ENCODE assay signal across 21 mouse cellular contexts in genomic region chr8:108942686-108943085, GRCm38 (mm10).
DNase-seq lines count a peak whose midpoint lies in the region; ATAC-seq and TF ChIP-seq lines count a peak whose summit lies in the region.
"Had no signal": no experiment of that assay in that cellular context is flagged by ENCODE, and none has a peak within 500 bp of the region (broad histone marks: within the 10 kb centered on the region; RNA-seq: fewer than 3 reads in every experiment).

No protein-coding gene starts in this region.

- H3K36me3 ChIP-seq in hindbrain, embryonic 11.5 days (ENCODE audit: control insufficient read depth, insufficient read depth, low read length): peaks cover 18% of the 10 kb centered on the region
- peaks cover 81% of the 10 kb centered on the region for H3K36me3 ChIP-seq in hindbrain, embryonic 10.5 days
- H3K36me3 ChIP-seq in forebrain, embryonic 14.5 days (ENCODE audit: control insufficient read depth, insufficient read depth, low read length): peaks cover 19% of the 10 kb centered on the region
- H3K36me3 ChIP-seq in hindbrain, embryonic 14.5 days (replicated peaks; ENCODE audit: control insufficient read depth, insufficient read depth): peaks cover 40% of the 10 kb centered on the region
- H3K36me3 ChIP-seq in midbrain, embryonic 16.5 days (ENCODE audit: control insufficient read depth, insufficient read depth, low read length): peaks cover 21% of the 10 kb centered on the region

- no peak overlapping the region for H3K4me3 ChIP-seq in hindbrain, embryonic 11.5 days (ENCODE audit: low read depth, low read length)
- no peak overlapping the region for H3K4me3 ChIP-seq in hindbrain, embryonic 10.5 days
- no peak overlapping the region for H3K4me3 ChIP-seq in forebrain, embryonic 14.5 days (ENCODE audit: low read depth, low read length)
- H3K4me3 ChIP-seq in hindbrain, embryonic 14.5 days (replicated peaks; ENCODE audit: low read length): no peak overlapping the region
- no peak overlapping the region for H3K4me3 ChIP-seq in midbrain, embryonic 16.5 days (ENCODE audit: low read depth, low read length)
- H3K4me3 ChIP-seq in left cerebral cortex, adult 2 months: no peak overlapping the region
- H3K4me3 ChIP-seq: limb, embryonic 12.5 days had no signal

- no peak overlapping the region for H3K9ac ChIP-seq in hindbrain, embryonic 11.5 days (ENCODE audit: low read depth, low read length)
- H3K9ac ChIP-seq in forebrain, embryonic 14.5 days (ENCODE audit: low read length): no peak overlapping the region
- 0 out of 2 replicates have a peak overlapping the region, but pooled peaks have one; percentile 8 for H3K9ac ChIP-seq in hindbrain, embryonic 14.5 days
- no peak overlapping the region; the same call in 1 of the 2 replicates for H3K9ac ChIP-seq in midbrain, embryonic 16.5 days (ENCODE audit: low read depth, low read length)
- H3K9ac ChIP-seq: limb, embryonic 12.5 days had no signal

- no peak for TF ChIP-seq CTCF in left cerebral cortex, adult 2 months (IDR thresholded peaks at IDR 0.05)

- H3K9me3 ChIP-seq in hindbrain, embryonic 11.5 days (ENCODE audit: control insufficient read depth, low read length): no peaks in the 10 kb centered on the region
- peaks cover 16% of the 10 kb centered on the region for H3K9me3 ChIP-seq in hindbrain, embryonic 10.5 days
- H3K9me3 ChIP-seq in forebrain, embryonic 14.5 days (replicated peaks; ENCODE audit: control insufficient read depth, low read length): no peaks in the 10 kb centered on the region
- H3K9me3 ChIP-seq in hindbrain, embryonic 14.5 days (ENCODE audit: control insufficient read depth, low read length): no peaks in the 10 kb centered on the region
- no peaks in the 10 kb centered on the region; the same call in 1 of the 2 replicates for H3K9me3 ChIP-seq in midbrain, embryonic 16.5 days (replicated peaks; ENCODE audit: control insufficient read depth, low read length, poor library complexity, severe bottlenecking)

- no peak for DNase-seq in hindbrain, embryonic 11.5 days (ENCODE audit: low spot score)
- DNase-seq in hindbrain, embryonic 10.5 days (ENCODE audit: low spot score): no peak
- peak; percentile 50 for DNase-seq in forebrain, embryonic 14.5 days (ENCODE audit: low spot score)
- DNase-seq in hindbrain, embryonic 14.5 days (ENCODE audit: low spot score): no peak
- no peak for DNase-seq in left cerebral cortex, adult 2 months (ENCODE audit: extremely low spot score in 1 of 2, low spot score in 2 of 2)
- DNase-seq in cerebellum, adult 9-11 months: no peak
- DNase-seq in gastrocnemius, postnatal 25 days: no peak
- DNase-seq: adrenal gland, postnatal 25 days; cerebellum, adult 11 months; cerebellum, postnatal 10 days; heart, postnatal 4 days; kidney, adult 9 months; kidney, postnatal 14 days; lung, adult 18-20 months; lung, postnatal 10 days; right cerebral cortex, postnatal 25 days; spleen, adult 18-20 months had no signal

- H3K27me3 ChIP-seq in hindbrain, embryonic 11.5 days (ENCODE audit: control insufficient read depth, insufficient read depth, low read length): no peaks in the 10 kb centered on the region
- no peaks in the 10 kb centered on the region for H3K27me3 ChIP-seq in hindbrain, embryonic 10.5 days (ENCODE audit: insufficient read depth, poor library complexity, severe bottlenecking)
- H3K27me3 ChIP-seq in forebrain, embryonic 14.5 days (replicated peaks; ENCODE audit: control insufficient read depth, insufficient read depth, low read length): no peaks in the 10 kb centered on the region
- no peaks in the 10 kb centered on the region for H3K27me3 ChIP-seq in hindbrain, embryonic 14.5 days (ENCODE audit: control insufficient read depth, insufficient read depth, low read length)
- H3K27me3 ChIP-seq in midbrain, embryonic 16.5 days (ENCODE audit: control insufficient read depth, insufficient read depth, low read depth, low read length): no peaks in the 10 kb centered on the region
- H3K27me3 ChIP-seq: limb, embryonic 12.5 days had no signal

- intact Hi-C loops in left cerebral cortex, adult 2 months (cut with DNase I): no loop called here

- peaks cover 8% of the 10 kb centered on the region; the same call in 1 of the 2 replicates for H3K4me1 ChIP-seq in hindbrain, embryonic 11.5 days (replicated peaks; ENCODE audit: control insufficient read depth, insufficient read depth, low read length)
- peaks cover 36% of the 10 kb centered on the region for H3K4me1 ChIP-seq in hindbrain, embryonic 10.5 days (replicated peaks)
- peaks cover 25% of the 10 kb centered on the region for H3K4me1 ChIP-seq in forebrain, embryonic 14.5 days (ENCODE audit: control insufficient read depth, insufficient read depth, low read length)
- peaks cover 33% of the 10 kb centered on the region for H3K4me1 ChIP-seq in hindbrain, embryonic 14.5 days (replicated peaks; ENCODE audit: control insufficient read depth, insufficient read depth, low read length)
- H3K4me1 ChIP-seq in midbrain, embryonic 16.5 days (ENCODE audit: control insufficient read depth, insufficient read depth, low read length): peaks cover 38% of the 10 kb centered on the region

- peak overlapping the region; percentile 75; the same call in 1 of the 2 replicates for H3K27ac ChIP-seq in hindbrain, embryonic 11.5 days (ENCODE audit: low read depth, low read length)
- H3K27ac ChIP-seq in hindbrain, embryonic 10.5 days: no peak overlapping the region
- peak overlapping the region; percentile 79; the same call in 1 of the 2 replicates for H3K27ac ChIP-seq in forebrain, embryonic 14.5 days (ENCODE audit: low read depth, low read length)
- H3K27ac ChIP-seq in hindbrain, embryonic 14.5 days: peak overlapping the region; percentile 78
- peak overlapping the region; percentile 84 for H3K27ac ChIP-seq in midbrain, embryonic 16.5 days (ENCODE audit: low read length)
- no peak overlapping the region for H3K27ac ChIP-seq in left cerebral cortex, adult 2 months

- 56% methylated on average over 8 of the region's 8 CpGs for WGBS in hindbrain, embryonic 11.5 days
- WGBS in hindbrain, embryonic 10.5 days: 71% methylated on average over 8 of the region's 8 CpGs
- 12% methylated on average over 8 of the region's 8 CpGs for WGBS in forebrain, embryonic 14.5 days
- 28% methylated on average over 8 of the region's 8 CpGs for WGBS in hindbrain, embryonic 14.5 days
- WGBS in midbrain, embryonic 16.5 days: 21% methylated on average over 8 of the region's 8 CpGs

- no peak for ATAC-seq in hindbrain, embryonic 11.5 days (ENCODE audit: low FRiP score)
- ATAC-seq in forebrain, embryonic 14.5 days: no peak
- ATAC-seq in hindbrain, embryonic 14.5 days (ENCODE audit: low FRiP score): no peak
- no peak for ATAC-seq in midbrain, embryonic 16.5 days
- ATAC-seq: intestine, embryonic 16.5 days had no signal

- no peak overlapping the region for H3K4me2 ChIP-seq in hindbrain, embryonic 11.5 days (replicated peaks; ENCODE audit: low read depth, low read length)
- H3K4me2 ChIP-seq in forebrain, embryonic 14.5 days (ENCODE audit: low read length): no peak overlapping the region
- no peak overlapping the region for H3K4me2 ChIP-seq in hindbrain, embryonic 14.5 days (replicated peaks)
- H3K4me2 ChIP-seq in midbrain, embryonic 16.5 days (ENCODE audit: low read length): no peak overlapping the region
- H3K4me2 ChIP-seq: limb, embryonic 12.5 days; liver, embryonic 11.5 days had no signal

Comparison
In these comparisons a context has a peak if more than half of its experiments do, and no peak if none do; other contexts are left out.
1. H3K27ac ChIP-seq: peak in hindbrain, embryonic 11.5 days (single experiment), forebrain, embryonic 14.5 days (single experiment), hindbrain, embryonic 14.5 days (single experiment) and midbrain, embryonic 16.5 days (single experiment); none in hindbrain, embryonic 10.5 days (single experiment) and left cerebral cortex, adult 2 months (single experiment).